Mouse (Mus musculus): ENCODE data around the gene Cdc37l1.

GRCm38 (mm10) chr19:29050186-29050980, 60.2 kb downstream of the Cdc37l1 start:
- TF ChIP-seq POLR2A (IDR thresholded peaks at IDR 0.05; ENCODE audit: low read depth, low read length) (no peak), CTCF (IDR thresholded peaks at IDR 0.05; ENCODE audit: borderline replicate concordance, insufficient read depth, low read length) (no peak)

All from embryonic fibroblast, embryonic 13.5 days (primary cell).